Mouse (Mus musculus): ENCODE measurements around the gene Hyal1.

- TF ChIP-seq CTCF (IDR thresholded peaks at IDR 0.05; ENCODE audit: borderline replicate concordance, insufficient read depth, low read length) = no peak
- TF ChIP-seq POLR2A (IDR thresholded peaks at IDR 0.05; ENCODE audit: low read depth, low read length) = no peak
Observed at GRCm38 (mm10) chr9:107575579-107576356, 959 bp upstream of the Hyal1 start.

All from embryonic fibroblast, embryonic 13.5 days (primary cell).